Mouse (Mus musculus) intestine, postnatal 0 days (tissue): Measurements from ENCODE around the gene Neto2. TPM values are rescaled to one million over a fixed set of nuclear protein-coding genes. Genes with fewer than 3 reads are reported as not detected.

Experiments
- ATAC-seq: fragments of 200-750 bp; cut with Nextera tagmentation; 2 replicates; pipeline ENCODE4 v1.8.0; 2017; ENCODE audit warnings: mild to moderate bottlenecking, moderate TSS enrichment, moderate library complexity
- H3K27ac ChIP-seq: fragments of 300-500 bp; sonication (generic); 2 replicates; pipeline ENCODE4 v1.5.1; 2014; ENCODE audit warnings: mild to moderate bottlenecking, low read depth, low read length, moderate library complexity
- H3K27me3 ChIP-seq: fragments of 300-500 bp; sonication (generic); replicated peaks from 2 replicates; pipeline ENCODE4 v1.6.1; 2014; ENCODE audit warnings: low read length, mixed read lengths; ENCODE audit not compliant: control insufficient read depth, insufficient read depth
- H3K36me3 ChIP-seq: fragments of 300-500 bp; sonication (generic); 2 replicates; pipeline ENCODE4 v1.6.1; 2014; ENCODE audit warnings: mild to moderate bottlenecking, moderate library complexity; ENCODE audit not compliant: control insufficient read depth, insufficient read depth
- H3K4me1 ChIP-seq: fragments of 300-500 bp; sonication (generic); replicated peaks from 2 replicates; pipeline ENCODE4 v1.6.1; 2014; ENCODE audit warnings: antibody characterized with exemption, low read length, mixed read lengths; ENCODE audit not compliant: control insufficient read depth, insufficient read depth
- H3K4me2 ChIP-seq: fragments of 300-500 bp; sonication (generic); replicated peaks from 2 replicates; pipeline ENCODE4 v1.6.1; 2014; ENCODE audit warnings: low read depth, mild to moderate bottlenecking, moderate library complexity
- H3K4me3 ChIP-seq: fragments of 300-500 bp; sonication (generic); 2 replicates; pipeline ENCODE4 v1.5.1; 2014; ENCODE audit warnings: low read depth, low read length
- H3K9ac ChIP-seq: fragments of 300-500 bp; sonication (generic); 2 replicates; pipeline ENCODE4 v1.6.1; 2014; ENCODE audit warnings: mild to moderate bottlenecking, low read depth, low read length
- H3K9me3 ChIP-seq: fragments of 300-500 bp; sonication (generic); 2 replicates; pipeline ENCODE4 v1.6.1; 2016; ENCODE audit warnings: mixed run types; ENCODE audit not compliant: control insufficient read depth
- CTCF ChIP-seq: sonication (generic); IDR thresholded peaks from 2 replicates; pipeline ENCODE4 v1.5.1; 2016; ENCODE audit warnings: low read depth, mild to moderate bottlenecking, control low read depth, antibody characterized with exemption, moderate library complexity
- WGBS: fragments of 180-500 bp; shearing (Covaris S2); extraction: QIAGEN DNeasy Blood & Tissue Kit; methylation state at CpG from one replicate; pipeline ENCODE4 v1.1.7; 2014; 5-methylcytosine and 5-hydroxymethylcytosine counted together
- polyA plus RNA-seq: library from polyadenylated mRNA; unstranded; fragments of >200 nt; fragmentation: Nextera tagmentation; extraction: Ambion mirVana; gene quantifications from 2 replicates; pipeline ENCODE4 v1.2.1, GENCODE M21; 2015

Neto2 gene
- 1.6 and 1.8 TPM in 2 replicates for polyA plus RNA-seq

- Histone ChIP-seq H3K9me3 (no peaks in the 10 kb centered on the region), H3K27me3 (peaks cover 14% of the 10 kb centered on the region), H3K4me3 (peak within 1 kb of the TSS; percentile 55), H3K4me2 (peak within 1 kb of the TSS; percentile 100), H3K27ac (peak within 1 kb of the TSS; percentile 15; the same call in 1 of the 2 replicates), H3K9ac (peak within 1 kb of the TSS; percentile 50), H3K4me1 (peaks cover 4% of the 10 kb centered on the region; the same call in 1 of the 2 replicates), H3K36me3 (no peaks in the 10 kb centered on the region)
- 5% methylated on average over 56 of the region's 65 CpGs for WGBS
- peak; percentile 84 for ATAC-seq
- no peak for TF ChIP-seq CTCF
Measured at GRCm38 (mm10) chr8:85700751-85701351, at the start of gene Neto2. Gene Neto2, minus strand, starts transcription at chr8:85700924.

- Histone ChIP-seq H3K4me3 (no peak overlapping the region), H3K27me3 (no peaks in the 10 kb centered on the region), H3K4me2 (no peak overlapping the region), H3K9ac (no peak overlapping the region), H3K9me3 (no peaks in the 10 kb centered on the region), H3K36me3 (no peaks in the 10 kb centered on the region), H3K27ac (no peak overlapping the region), H3K4me1 (no peaks in the 10 kb centered on the region)
- 98% methylated on average over 2 of the region's 2 CpGs for WGBS
- no peak for TF ChIP-seq CTCF
- no peak for ATAC-seq
Measured at GRCm38 (mm10) chr8:85745053-85745452, 44.3 kb upstream of the Neto2 start.

GRCm38 (mm10) chr8:85730545-85730944, 29.8 kb upstream of the Neto2 start:
- Histone ChIP-seq H3K27me3 (no peaks in the 10 kb centered on the region), H3K9ac (no peak overlapping the region), H3K4me2 (no peak overlapping the region), H3K4me3 (no peak overlapping the region), H3K4me1 (no peaks in the 10 kb centered on the region), H3K27ac (no peak overlapping the region), H3K36me3 (peaks cover 5% of the 10 kb centered on the region; the same call in 1 of the 2 replicates), H3K9me3 (no peaks in the 10 kb centered on the region)
- ATAC-seq = no peak
- TF ChIP-seq CTCF = no peak
- WGBS = 81% methylated on average over 3 of the region's 3 CpGs

DNA sequence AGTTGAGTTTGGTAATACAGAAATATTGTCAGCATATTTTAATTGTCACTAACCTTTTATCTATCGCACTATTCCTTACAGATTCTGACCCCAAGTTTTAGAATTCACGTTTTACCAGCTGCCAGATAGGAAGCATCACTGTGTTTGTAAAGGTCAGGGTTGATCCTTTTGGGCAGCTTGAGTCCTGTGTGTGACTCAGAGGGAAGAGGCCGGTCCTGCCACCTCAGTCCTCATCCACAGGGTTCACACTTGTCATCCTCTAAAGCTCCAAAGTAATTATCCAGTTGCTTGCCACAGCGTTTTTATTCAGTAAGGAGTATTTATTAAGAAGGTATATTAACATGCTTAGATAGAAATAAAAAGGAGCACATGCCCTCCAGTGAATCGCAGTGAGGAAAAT, 16.5 kb upstream of the Neto2 start:
- no peaks in the 10 kb centered on the region for H3K4me1 ChIP-seq
- peaks cover 9% of the 10 kb centered on the region for H3K36me3 ChIP-seq
- H3K27me3 ChIP-seq = no peaks in the 10 kb centered on the region
- no peak overlapping the region for H3K9ac ChIP-seq
- H3K9me3 ChIP-seq = no peaks in the 10 kb centered on the region
- WGBS = 86% methylated on average over 5 of the region's 5 CpGs
- no peak overlapping the region for H3K4me2 ChIP-seq
- H3K27ac ChIP-seq = no peak overlapping the region
- no peak for TF ChIP-seq CTCF
- H3K4me3 ChIP-seq = no peak overlapping the region
- no peak for ATAC-seq

- TF ChIP-seq CTCF = no peak
- peaks cover 6% of the 10 kb centered on the region for H3K36me3 ChIP-seq
- no peaks in the 10 kb centered on the region for H3K9me3 ChIP-seq
- H3K27ac ChIP-seq = no peak overlapping the region
- no peaks in the 10 kb centered on the region for H3K4me1 ChIP-seq
- H3K27me3 ChIP-seq = no peaks in the 10 kb centered on the region
- no peak overlapping the region for H3K4me2 ChIP-seq
- no peak for ATAC-seq
- H3K9ac ChIP-seq = no peak overlapping the region
- WGBS = 87% methylated on average over 4 of the region's 4 CpGs
- no peak overlapping the region for H3K4me3 ChIP-seq
Measured at GRCm38 (mm10) chr8:85716696-85717095, 16.0 kb upstream of the Neto2 start.

DNA sequence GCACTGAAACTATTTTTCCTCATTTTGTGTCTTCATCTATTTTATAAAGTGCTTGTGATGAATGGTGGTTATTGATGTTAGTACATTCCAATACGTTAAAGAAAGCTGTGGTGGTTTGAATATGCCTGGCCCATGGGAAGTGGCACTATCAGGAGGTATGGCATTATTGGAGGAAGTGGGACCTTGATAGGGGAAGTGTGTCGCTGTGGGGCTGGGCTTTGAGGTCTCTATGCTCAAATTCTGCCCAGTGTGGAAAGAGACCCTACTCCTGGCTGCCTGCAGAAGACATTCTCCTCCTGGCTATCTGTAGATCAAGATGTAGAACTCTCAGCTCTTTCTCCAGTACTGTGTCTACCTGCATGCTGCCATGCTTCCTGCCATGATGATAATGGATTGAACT, 6.3 kb upstream of the Neto2 start:
- H3K4me1 ChIP-seq = no peaks in the 10 kb centered on the region
- no peaks in the 10 kb centered on the region for H3K9me3 ChIP-seq
- peaks cover 2% of the 10 kb centered on the region for H3K27me3 ChIP-seq
- no peak for ATAC-seq
- no peak overlapping the region for H3K9ac ChIP-seq
- H3K4me3 ChIP-seq = no peak overlapping the region
- no peak overlapping the region for H3K4me2 ChIP-seq
- H3K27ac ChIP-seq = no peak overlapping the region
- no peak for TF ChIP-seq CTCF
- H3K36me3 ChIP-seq = no peaks in the 10 kb centered on the region
- WGBS = 63% methylated on average over 2 of the region's 2 CpGs
